Mouse (Mus musculus) bone marrow, adult 2 months (tissue): ENCODE measurements around the gene Nfkbil1. TPM values are rescaled to one million over a fixed set of nuclear protein-coding genes. Genes with fewer than 3 reads are reported as not detected.

Experiments used
- H3K27ac ChIP-seq: fragments of 200-500 bp; 2 replicates; pipeline ENCODE4 v1.5.1; 2012; ENCODE audit warnings: low read depth, mild to moderate bottlenecking, control low read depth, inconsistent platforms, low read length; ENCODE audit not compliant: control insufficient read depth, poor library complexity, insufficient read depth
- H3K4me1 ChIP-seq: fragments of 200-500 bp; 2 replicates; pipeline ENCODE4 v1.6.1; 2011; ENCODE audit warnings: low read length; ENCODE audit not compliant: control insufficient read depth, insufficient read depth
- H3K4me3 ChIP-seq: fragments of 200-500 bp; replicated peaks from 2 replicates; pipeline ENCODE3; 2011; ENCODE audit warnings: mild to moderate bottlenecking, low read depth, low read length, control low read depth; ENCODE audit not compliant: control insufficient read depth
- CTCF ChIP-seq: fragments of 200-500 bp; IDR thresholded peaks from 2 replicates; pipeline ENCODE4 v1.5.1; 2011; ENCODE audit warnings: low read length, control low read depth; ENCODE audit not compliant: control insufficient read depth, insufficient read depth
- POLR2A ChIP-seq: fragments of 200-500 bp; IDR thresholded peaks from 2 replicates; pipeline ENCODE4 v1.6.1; 2011; ENCODE audit warnings: low read depth, mild to moderate bottlenecking, control low read depth, low read length, borderline replicate concordance; ENCODE audit not compliant: control insufficient read depth
- WGBS: fragments of 180-500 bp; shearing (Covaris S2); methylation state at CpG from one replicate; pipeline ENCODE4 v1.1.7; 2018; 5-methylcytosine and 5-hydroxymethylcytosine counted together
- polyA plus RNA-seq: library from polyadenylated mRNA; stranded (reverse); fragments of >200 nt; gene quantifications from 2 replicates; pipeline ENCODE4 v1.2.4, GENCODE M21; 2011; ENCODE audit warnings: low replicate concordance; ENCODE audit not compliant: missing spikeins, insufficient read depth, insufficient read length

The Nfkbil1 gene
- polyA plus RNA-seq, 1 experiment, result 24.9 TPM

GRCm38 (mm10) chr17:35209785-35210535, 25.6 kb downstream of the Nfkbil1 start:
- H3K27ac ChIP-seq, result peak overlapping the region; percentile 57
- peaks cover 13% of the 10 kb centered on the region for H3K4me1 ChIP-seq
- 13% methylated on average over 12 of the region's 12 CpGs for WGBS
- H3K4me3 ChIP-seq, result no peak overlapping the region
- no peak for TF ChIP-seq CTCF
- no peak for TF ChIP-seq POLR2A

- 53% methylated on average over 10 of the region's 10 CpGs for WGBS
- TF ChIP-seq CTCF (no peak), POLR2A (no peak)
- H3K4me1 ChIP-seq, result peaks cover 9% of the 10 kb centered on the region
- peak overlapping the region; percentile 17 for H3K4me3 ChIP-seq
- H3K27ac ChIP-seq, result peak overlapping the region; percentile 35
Measured at GRCm38 (mm10) chr17:35205380-35205769, 30.2 kb downstream of the Nfkbil1 start.

DNA sequence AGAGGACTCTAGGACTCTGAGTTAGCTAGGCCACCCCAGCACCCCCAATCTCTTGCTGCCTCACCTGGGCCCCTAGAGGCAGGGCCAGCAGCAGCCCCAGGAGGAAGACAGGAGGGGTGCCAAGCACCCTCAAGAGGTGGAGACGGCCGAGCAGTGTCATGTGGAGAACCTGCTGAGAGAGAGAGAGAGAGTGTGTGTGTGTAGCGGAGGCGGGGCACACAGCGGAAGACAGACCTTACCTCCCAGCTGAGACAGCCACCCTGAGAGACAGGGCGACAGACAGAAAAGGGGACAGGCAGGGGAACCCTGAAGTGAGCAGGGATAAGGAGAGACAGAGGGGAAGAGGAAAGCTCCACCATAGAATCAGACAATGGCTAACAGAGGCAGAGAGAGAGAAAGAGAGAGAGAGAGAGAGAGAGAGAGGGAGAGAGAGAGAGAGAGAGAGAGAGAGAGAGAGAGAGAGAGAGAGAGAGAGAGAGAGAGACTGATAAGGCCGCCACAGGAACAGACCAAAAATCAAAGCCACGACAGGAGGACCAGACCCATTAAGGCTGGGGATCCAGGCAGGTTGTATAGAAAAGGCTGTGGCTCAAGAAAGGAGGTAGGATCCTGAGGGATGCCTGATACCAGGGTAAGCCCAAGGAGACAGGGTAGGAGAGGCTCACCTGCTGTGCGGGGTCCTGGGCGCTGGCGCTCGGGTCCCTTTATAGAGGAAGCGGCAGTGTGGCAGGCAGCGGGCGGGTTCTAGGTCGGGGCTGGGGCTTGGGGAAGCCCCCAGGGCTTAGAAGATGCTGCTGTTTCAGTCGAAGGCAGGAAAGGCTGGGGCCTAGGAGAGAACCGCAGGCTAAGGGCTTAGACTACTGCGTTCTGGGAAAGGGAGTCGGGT, 30.9 kb downstream of the Nfkbil1 start, which contains the start of gene Lta:
TSS of gene Lta (minus strand) at position 858 of the 886 bp plus-strand sequence.
- TF ChIP-seq CTCF, result no peak
- no peak for TF ChIP-seq POLR2A
- peak within 1 kb of the TSS; percentile 42 for H3K4me3 ChIP-seq
- peak within 1 kb of the TSS; percentile 40 for H3K27ac ChIP-seq
- peaks cover 8% of the 10 kb centered on the region for H3K4me1 ChIP-seq
- WGBS, result 44% methylated on average over 20 of the region's 20 CpGs

GRCm38 (mm10) chr17:35202442-35202841, 33.1 kb downstream of the Nfkbil1 start:
- Histone ChIP-seq H3K27ac (peak overlapping the region; percentile 85; the same call in 1 of the 2 replicates), H3K4me3 (no peak overlapping the region), H3K4me1 (no peaks in the 10 kb centered on the region)
- no peak for TF ChIP-seq CTCF
- no peak for TF ChIP-seq POLR2A
- WGBS, result 71% methylated on average over 4 of the region's 4 CpGs

- peak within 1 kb of the TSS; percentile 99 for H3K4me3 ChIP-seq
- TF ChIP-seq CTCF, result no peak
- TF ChIP-seq POLR2A, result peak; percentile 95
- 1% methylated on average over 13 of the region's 13 CpGs for WGBS
- peak within 1 kb of the TSS; percentile 85 for H3K27ac ChIP-seq
- no peaks in the 10 kb centered on the region for H3K4me1 ChIP-seq
Measured at GRCm38 (mm10) chr17:35201787-35202186, 33.8 kb downstream of the Nfkbil1 start, which contains the start of gene Tnf. Gene Tnf, minus strand, starts transcription at chr17:35202007.

DNA sequence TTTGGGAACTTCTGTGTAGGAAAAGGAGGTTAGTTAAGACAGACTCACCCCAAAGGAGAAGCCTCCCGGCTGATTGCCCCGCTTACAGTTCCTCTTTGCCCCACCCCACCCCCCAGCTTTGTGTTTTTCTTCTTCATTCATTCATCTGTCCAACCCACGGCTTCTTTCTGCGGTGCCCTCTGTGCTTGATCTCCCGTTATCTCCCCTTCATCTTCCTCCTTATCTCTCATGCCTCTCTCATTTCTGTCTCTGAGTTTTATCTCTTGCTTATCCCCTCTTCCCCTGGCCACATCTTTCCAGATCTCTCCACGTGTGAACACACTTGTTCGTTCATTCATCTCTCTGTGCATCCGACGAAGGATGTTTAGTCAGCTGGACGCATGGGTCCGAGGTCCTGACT, 34.5 kb downstream of the Nfkbil1 start:
- 2% methylated on average over 11 of the region's 11 CpGs for WGBS
- TF ChIP-seq CTCF (no peak), POLR2A (no peak)
- no peaks in the 10 kb centered on the region for H3K4me1 ChIP-seq
- peak overlapping the region; percentile 85 for H3K27ac ChIP-seq
- peak overlapping the region; percentile 99 for H3K4me3 ChIP-seq

- Histone ChIP-seq H3K27ac (peak overlapping the region; percentile 85), H3K4me1 (no peaks in the 10 kb centered on the region), H3K4me3 (peak overlapping the region; percentile 99)
- peak; percentile 52; the same call in 1 of the 2 replicates for TF ChIP-seq POLR2A
- TF ChIP-seq CTCF, result no peak
- WGBS, result 2% methylated on average over 11 of the region's 11 CpGs
Measured at GRCm38 (mm10) chr17:35200398-35200797, 35.2 kb downstream of the Nfkbil1 start.

DNA sequence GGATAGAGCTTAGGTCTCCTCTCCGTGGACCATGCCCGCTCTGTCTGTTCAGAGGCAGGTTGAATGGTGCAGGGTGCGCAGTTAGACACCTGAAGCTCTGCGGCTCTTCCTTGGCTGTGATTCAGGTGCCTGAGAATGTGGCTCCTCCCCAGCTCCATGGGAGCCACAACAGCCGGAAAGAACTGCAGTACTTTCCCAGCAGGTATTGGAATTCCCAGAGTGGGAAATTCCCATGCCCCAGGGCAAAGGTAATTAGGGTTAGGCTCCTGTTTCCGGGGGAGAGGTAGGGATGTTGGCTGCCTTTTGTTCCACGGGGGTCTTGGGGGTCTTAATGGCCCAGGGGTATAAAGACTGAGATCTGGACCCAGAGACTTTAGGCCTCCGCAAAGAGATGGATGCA, 36.6 kb downstream of the Nfkbil1 start:
- Histone ChIP-seq H3K27ac (no peak overlapping the region), H3K4me3 (no peak overlapping the region), H3K4me1 (peaks cover 2% of the 10 kb centered on the region; the same call in 1 of the 2 replicates)
- 84% methylated on average over 8 of the region's 8 CpGs for WGBS
- TF ChIP-seq POLR2A (no peak), CTCF (no peak)
